Mouse (Mus musculus) adipocyte (in vitro differentiated cells): ENCODE results near the gene Wtip.
"Not testable (repeated sequence)": the region's sequence is repeated elsewhere in the genome, so short reads cannot be mapped to it uniquely, and the experiment has no call there.

Source experiments
- DNase-seq: peaks from one replicate; pipeline ENCODE4 v3.0.0-alpha.2; 2016; ENCODE audit warnings: low spot score

Gene Wtip

GRCm38 (mm10) chr7:34133117-34133762 lies at the start of gene Wtip:
Gene Wtip, minus strand, starts transcription at chr7:34133268.
- DNase-seq = peak; percentile 60

- not testable (repeated sequence) for DNase-seq
These were observed 43.2 kb upstream of the Wtip start for GRCm38 (mm10) chr7:34176241-34176640.

GRCm38 (mm10) chr7:34172251-34172650 lies 39.2 kb upstream of the Wtip start:
- DNase-seq = no peak

GRCm38 (mm10) chr7:34169454-34169853 lies 36.4 kb upstream of the Wtip start, which contains the start of gene Uba2:
Gene Uba2, minus strand, starts transcription at chr7:34169599.
- no peak for DNase-seq

GRCm38 (mm10) chr7:34168470-34169251 lies 35.6 kb upstream of the Wtip start:
- peak; percentile 80 for DNase-seq

- peak; percentile 16 for DNase-seq
These were observed 34.9 kb upstream of the Wtip start for GRCm38 (mm10) chr7:34167766-34168469.

GRCm38 (mm10) chr7:34166850-34167249 lies 33.8 kb upstream of the Wtip start:
- peak; percentile 31 for DNase-seq

GRCm38 (mm10) chr7:34165999-34166398 lies 32.9 kb upstream of the Wtip start:
- no peak for DNase-seq

- DNase-seq = peak; percentile 6
These were observed 31.6 kb upstream of the Wtip start for GRCm38 (mm10) chr7:34164671-34165070.

- no peak for DNase-seq
These were observed 26.1 kb upstream of the Wtip start for GRCm38 (mm10) chr7:34159167-34159566.

GRCm38 (mm10) chr7:34157994-34158393 lies 24.9 kb upstream of the Wtip start:
- DNase-seq = no peak

- DNase-seq = no peak
These were observed 14.1 kb upstream of the Wtip start for GRCm38 (mm10) chr7:34147193-34147592.

- DNase-seq = no peak
These were observed 8.1 kb upstream of the Wtip start for GRCm38 (mm10) chr7:34141123-34141522.

GRCm38 (mm10) chr7:34139493-34139892 lies 6.4 kb upstream of the Wtip start:
- DNase-seq = no peak

GRCm38 (mm10) chr7:34134336-34134735 lies 1.3 kb upstream of the Wtip start:
- DNase-seq = no peak

- DNase-seq = no peak
These were observed 551 bp downstream of the Wtip start for GRCm38 (mm10) chr7:34132355-34133079.

GRCm38 (mm10) chr7:34131959-34132354 lies 1.1 kb downstream of the Wtip start:
- no peak for DNase-seq

GRCm38 (mm10) chr7:34131118-34131517 lies 1.9 kb downstream of the Wtip start:
- DNase-seq = no peak

GRCm38 (mm10) chr7:34126291-34126690 lies 6.8 kb downstream of the Wtip start:
- no peak for DNase-seq

- DNase-seq = no peak
These were observed 7.7 kb downstream of the Wtip start for GRCm38 (mm10) chr7:34125346-34125745.

- DNase-seq = peak; percentile 23
These were observed 9.9 kb downstream of the Wtip start for GRCm38 (mm10) chr7:34122987-34123720.
